Mouse (Mus musculus): ENCODE results near the gene Intu. TPM values are rescaled to one million over a fixed set of nuclear protein-coding genes. Genes with fewer than 3 reads are reported as not detected.

Gene Intu
- polyA plus RNA-seq, 1 experiment, result 8.2 TPM

GRCm38 (mm10) chr3:40656339-40656738 is 125.3 kb downstream of the Intu start:
- TF ChIP-seq CTCF (IDR thresholded peaks at IDR 0.05; ENCODE audit: borderline replicate concordance, extremely low read depth, insufficient read depth, insufficient read length), result no peak
- TF ChIP-seq POLR2A (IDR thresholded peaks at IDR 0.05; ENCODE audit: borderline replicate concordance, extremely low read depth, insufficient read depth, insufficient read length, poor library complexity, severe bottlenecking), result no peak
- no peak for DNase-seq (ENCODE audit: low read depth)

GRCm38 (mm10) chr3:40660231-40660630 is 129.1 kb downstream of the Intu start:
- TF ChIP-seq POLR2A (IDR thresholded peaks at IDR 0.05; ENCODE audit: borderline replicate concordance, extremely low read depth, insufficient read depth, insufficient read length, poor library complexity, severe bottlenecking) (no peak), CTCF (IDR thresholded peaks at IDR 0.05; ENCODE audit: borderline replicate concordance, extremely low read depth, insufficient read depth, insufficient read length) (no peak)
- DNase-seq (ENCODE audit: low read depth), result no peak

DNA sequence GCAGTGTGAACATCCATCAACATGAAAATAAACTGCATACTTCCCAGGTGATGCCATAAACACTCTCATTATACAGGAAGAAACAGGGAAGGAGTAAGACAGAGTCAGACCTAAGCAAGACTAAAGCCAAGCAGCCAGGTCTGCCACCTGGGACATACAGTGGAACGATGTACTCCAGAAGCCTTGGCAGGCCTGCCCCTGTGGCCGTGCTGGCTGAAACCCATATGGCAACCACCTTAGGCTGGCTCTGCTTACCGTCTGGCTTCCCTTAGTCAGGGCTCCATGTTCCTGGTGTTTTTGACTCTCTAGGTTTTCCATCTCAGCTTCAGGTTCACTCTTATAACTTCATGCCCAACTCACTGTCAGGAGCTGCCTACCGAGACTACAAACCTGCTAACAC is 135.0 kb downstream of the Intu start:
- TF ChIP-seq CTCF (IDR thresholded peaks at IDR 0.05; ENCODE audit: borderline replicate concordance, extremely low read depth, insufficient read depth, insufficient read length) (no peak), POLR2A (IDR thresholded peaks at IDR 0.05; ENCODE audit: borderline replicate concordance, extremely low read depth, insufficient read depth, insufficient read length, poor library complexity, severe bottlenecking) (no peak)
- DNase-seq (ENCODE audit: low read depth), result peak; percentile 47

- TF ChIP-seq CTCF (IDR thresholded peaks at IDR 0.05; ENCODE audit: borderline replicate concordance, extremely low read depth, insufficient read depth, insufficient read length) (no peak), POLR2A (IDR thresholded peaks at IDR 0.05; ENCODE audit: borderline replicate concordance, extremely low read depth, insufficient read depth, insufficient read length, poor library complexity, severe bottlenecking) (no peak)
- peak; percentile 90 for DNase-seq (ENCODE audit: low read depth)
These were observed 136.0 kb downstream of the Intu start for GRCm38 (mm10) chr3:40666861-40667719.

DNA sequence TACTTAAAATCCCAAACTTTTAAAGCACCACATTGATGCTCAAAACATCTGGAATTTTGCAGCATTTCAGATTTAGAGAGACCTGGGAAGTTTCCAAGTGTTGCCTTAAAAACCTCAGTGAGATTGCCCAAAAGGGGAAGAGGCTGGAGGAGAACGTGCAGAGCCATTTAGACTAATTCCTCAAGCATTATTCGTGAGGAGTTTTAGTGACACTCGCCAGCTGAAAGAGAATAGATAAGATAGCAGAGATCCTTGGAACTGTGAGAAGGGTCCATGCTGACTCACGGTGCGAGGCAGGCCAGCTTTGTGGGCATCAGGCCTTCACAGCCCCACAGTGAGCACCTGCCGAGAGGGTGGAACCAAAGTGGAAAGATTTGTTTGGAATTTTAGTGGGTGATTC is 137.8 kb downstream of the Intu start:
- TF ChIP-seq CTCF (IDR thresholded peaks at IDR 0.05; ENCODE audit: borderline replicate concordance, extremely low read depth, insufficient read depth, insufficient read length) (no peak), POLR2A (IDR thresholded peaks at IDR 0.05; ENCODE audit: borderline replicate concordance, extremely low read depth, insufficient read depth, insufficient read length, poor library complexity, severe bottlenecking) (no peak)
- no peak for DNase-seq (ENCODE audit: low read depth)

DNA sequence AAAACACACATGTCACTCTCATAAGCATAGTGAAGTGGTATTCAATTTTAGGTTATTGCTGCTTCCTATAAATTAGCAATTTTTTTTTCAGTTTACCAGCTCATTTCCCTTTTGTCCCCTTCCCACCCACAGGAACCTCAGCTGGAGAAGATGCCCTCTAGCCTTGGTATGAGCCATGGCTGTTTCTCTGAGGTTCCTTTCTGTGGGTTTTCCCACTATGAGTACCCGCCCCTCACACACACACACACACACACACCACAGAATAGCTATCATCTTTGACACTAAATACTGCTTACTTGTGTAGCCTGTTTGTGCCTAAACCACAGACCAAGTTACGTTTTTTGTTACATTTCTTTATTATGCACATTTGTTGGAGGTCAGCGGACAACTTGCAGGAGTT is 138.3 kb downstream of the Intu start:
- TF ChIP-seq CTCF (IDR thresholded peaks at IDR 0.05; ENCODE audit: borderline replicate concordance, extremely low read depth, insufficient read depth, insufficient read length) (no peak), POLR2A (IDR thresholded peaks at IDR 0.05; ENCODE audit: borderline replicate concordance, extremely low read depth, insufficient read depth, insufficient read length, poor library complexity, severe bottlenecking) (no peak)
- DNase-seq (ENCODE audit: low read depth), result no peak

DNA sequence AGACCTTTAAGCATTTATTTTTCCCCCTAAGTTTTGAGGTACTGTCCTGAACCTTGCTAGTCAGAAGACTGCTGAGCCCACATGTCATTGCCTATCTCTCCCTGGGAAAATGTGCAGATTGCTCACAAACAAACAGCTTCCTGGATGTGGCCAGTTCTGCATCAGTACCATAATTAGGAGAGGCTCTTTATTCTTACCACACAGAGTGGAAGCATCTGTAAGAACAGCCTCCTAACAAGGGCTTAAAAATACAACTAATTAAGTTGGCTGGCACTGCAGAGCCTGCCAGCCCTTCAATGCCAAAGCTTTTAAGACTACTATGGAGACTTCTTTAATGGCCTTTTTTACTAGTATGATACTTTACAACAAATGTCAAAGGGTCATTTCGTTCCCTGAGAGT is 142.4 kb downstream of the Intu start:
- TF ChIP-seq CTCF (IDR thresholded peaks at IDR 0.05; ENCODE audit: borderline replicate concordance, extremely low read depth, insufficient read depth, insufficient read length), result no peak
- TF ChIP-seq POLR2A (IDR thresholded peaks at IDR 0.05; ENCODE audit: borderline replicate concordance, extremely low read depth, insufficient read depth, insufficient read length, poor library complexity, severe bottlenecking), result no peak
- DNase-seq (ENCODE audit: low read depth), result peak; percentile 94

DNA sequence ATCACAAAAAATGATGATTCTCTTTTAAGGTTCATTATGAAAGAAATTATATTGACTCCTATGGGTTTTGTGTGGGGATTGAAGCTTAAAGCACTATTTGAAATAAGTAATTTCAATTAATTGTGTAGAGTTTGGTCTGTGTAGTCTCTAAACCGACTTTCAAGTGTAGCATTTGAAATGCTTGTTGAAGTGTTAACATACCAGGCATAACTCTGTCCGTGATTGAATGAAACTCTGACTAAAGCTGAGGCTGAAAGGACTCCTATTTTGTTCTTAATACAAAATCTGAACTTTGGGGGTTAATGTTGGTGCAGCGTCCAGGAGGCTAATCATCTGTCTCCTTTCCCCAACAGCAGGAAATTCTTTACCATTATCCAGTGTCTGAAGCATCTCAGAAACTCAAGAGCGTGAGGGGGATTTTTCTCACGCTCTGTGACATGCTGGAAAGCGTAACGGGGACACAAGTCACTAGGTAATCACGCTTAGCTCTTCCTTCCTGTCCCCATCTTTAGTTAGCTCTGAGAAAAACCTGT is 143.9 kb downstream of the Intu start:
- DNase-seq (ENCODE audit: low read depth), result peak; percentile 69
- no peak for TF ChIP-seq POLR2A (IDR thresholded peaks at IDR 0.05; ENCODE audit: borderline replicate concordance, extremely low read depth, insufficient read depth, insufficient read length, poor library complexity, severe bottlenecking)
- TF ChIP-seq CTCF (IDR thresholded peaks at IDR 0.05; ENCODE audit: borderline replicate concordance, extremely low read depth, insufficient read depth, insufficient read length), result no peak

DNA sequence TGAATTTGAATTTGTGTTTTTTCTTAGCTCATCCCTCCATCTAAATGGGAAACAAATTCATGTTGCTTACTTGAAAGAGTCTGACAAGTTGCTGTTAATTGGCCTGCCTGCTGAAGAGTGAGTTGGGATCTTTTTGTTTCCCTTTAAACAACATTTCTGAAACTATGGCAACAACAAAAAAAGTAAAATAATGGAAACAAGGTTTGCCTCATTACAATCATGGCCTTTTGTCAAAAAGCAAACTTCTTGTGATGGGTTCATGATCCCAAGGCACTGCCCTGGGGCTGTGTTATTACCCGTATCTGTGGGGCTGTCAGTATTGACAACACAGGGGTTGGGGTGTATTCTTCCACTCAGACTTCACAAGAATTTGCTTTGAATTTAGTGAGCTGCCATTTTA is 147.8 kb downstream of the Intu start:
- TF ChIP-seq POLR2A (IDR thresholded peaks at IDR 0.05; ENCODE audit: borderline replicate concordance, extremely low read depth, insufficient read depth, insufficient read length, poor library complexity, severe bottlenecking) (no peak), CTCF (IDR thresholded peaks at IDR 0.05; ENCODE audit: borderline replicate concordance, extremely low read depth, insufficient read depth, insufficient read length) (no peak)
- DNase-seq (ENCODE audit: low read depth), result peak; percentile 68

- TF ChIP-seq CTCF (IDR thresholded peaks at IDR 0.05; ENCODE audit: borderline replicate concordance, extremely low read depth, insufficient read depth, insufficient read length) (no peak), POLR2A (IDR thresholded peaks at IDR 0.05; ENCODE audit: borderline replicate concordance, extremely low read depth, insufficient read depth, insufficient read length, poor library complexity, severe bottlenecking) (no peak)
- peak; percentile 64 for DNase-seq (ENCODE audit: low read depth)
These were observed 151.3 kb downstream of the Intu start for GRCm38 (mm10) chr3:40682404-40682803.

DNA sequence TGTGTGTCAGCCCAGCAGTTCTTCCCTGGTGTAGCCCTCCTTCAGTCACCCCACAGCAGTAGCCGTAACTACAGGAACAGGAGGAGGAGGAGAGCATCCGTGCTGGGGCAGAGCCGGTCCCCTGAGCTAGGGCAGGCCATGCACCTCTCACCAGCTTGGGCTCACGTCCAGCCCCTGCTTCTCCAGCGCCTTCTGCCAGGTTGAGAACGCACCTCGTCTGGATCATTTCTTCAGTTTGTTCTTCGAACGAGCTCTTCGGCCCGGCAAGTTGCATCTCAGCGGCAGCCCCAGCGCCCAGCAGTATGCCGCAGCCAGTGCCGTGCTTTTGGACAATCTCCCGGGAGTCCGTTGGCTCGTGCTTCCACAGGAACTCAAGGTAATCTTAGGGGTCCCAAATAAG is 152.1 kb downstream of the Intu start:
- no peak for DNase-seq (ENCODE audit: low read depth)
- TF ChIP-seq POLR2A (IDR thresholded peaks at IDR 0.05; ENCODE audit: borderline replicate concordance, extremely low read depth, insufficient read depth, insufficient read length, poor library complexity, severe bottlenecking) (no peak), CTCF (IDR thresholded peaks at IDR 0.05; ENCODE audit: borderline replicate concordance, extremely low read depth, insufficient read depth, insufficient read length) (no peak)

All from brain, embryonic 14.5 days (tissue).